Mouse (Mus musculus) ES-Bruce4 (cell line): Measurements from ENCODE around the gene Nrcam. TPM values are rescaled to one million over a fixed set of nuclear protein-coding genes. Genes with fewer than 3 reads are reported as not detected.

Experiments used
- H3K27ac ChIP-seq: 2 replicates; pipeline ENCODE4 v1.5.1; 2012; ENCODE audit warnings: low read length, inconsistent platforms; ENCODE audit not compliant: insufficient read depth
- H3K27me3 ChIP-seq: 2 replicates; pipeline ENCODE4 v1.6.1; 2012; ENCODE audit warnings: mild to moderate bottlenecking, low read length, inconsistent platforms; ENCODE audit not compliant: control insufficient read depth, poor library complexity, insufficient read depth, severe bottlenecking
- H3K36me3 ChIP-seq: 2 replicates; pipeline ENCODE4 v1.6.1; 2012; ENCODE audit warnings: inconsistent platforms, mild to moderate bottlenecking, low read length, moderate library complexity; ENCODE audit not compliant: control insufficient read depth, poor library complexity, insufficient read depth, severe bottlenecking
- H3K4me1 ChIP-seq: one replicate; pipeline ENCODE4 v1.8.1; 2011; ENCODE audit warnings: low read length; ENCODE audit not compliant: control insufficient read depth, insufficient read depth
- H3K4me3 ChIP-seq: 2 replicates; pipeline ENCODE4 v1.5.1; 2011; ENCODE audit warnings: low read depth, mild to moderate bottlenecking, low read length
- H3K9ac ChIP-seq: 2 replicates; pipeline ENCODE4 v1.6.1; 2012; ENCODE audit warnings: low read depth, mild to moderate bottlenecking, inconsistent platforms; ENCODE audit not compliant: poor library complexity, severe bottlenecking
- H3K9me3 ChIP-seq: replicated peaks from 2 replicates; pipeline ENCODE4 v1.6.1; 2012; ENCODE audit warnings: mild to moderate bottlenecking, low read length, inconsistent platforms; ENCODE audit not compliant: control insufficient read depth, poor library complexity, insufficient read depth, severe bottlenecking
- CTCF ChIP-seq: IDR thresholded peaks from one replicate; pipeline ENCODE4 v1.8.1; 2011; ENCODE audit warnings: low read depth, low read length
- EP300 ChIP-seq: IDR thresholded peaks from 2 replicates; pipeline ENCODE4 v1.6.1; 2011; ENCODE audit warnings: low read depth, low read length; ENCODE audit not compliant: insufficient read depth
- POLR2A ChIP-seq: IDR thresholded peaks from one replicate; pipeline ENCODE4 v1.8.1; 2011; ENCODE audit warnings: low read length; ENCODE audit not compliant: insufficient read depth
- polyA plus RNA-seq: library from polyadenylated mRNA; stranded (reverse); fragments of >200 nt; gene quantifications from 2 replicates; pipeline ENCODE4 v1.2.4, GENCODE M21; 2011; ENCODE audit warnings: low read depth; ENCODE audit not compliant: missing spikeins, insufficient read depth, insufficient read length

Nrcam gene
- polyA plus RNA-seq, 1 experiment = 2.7 TPM

DNA sequence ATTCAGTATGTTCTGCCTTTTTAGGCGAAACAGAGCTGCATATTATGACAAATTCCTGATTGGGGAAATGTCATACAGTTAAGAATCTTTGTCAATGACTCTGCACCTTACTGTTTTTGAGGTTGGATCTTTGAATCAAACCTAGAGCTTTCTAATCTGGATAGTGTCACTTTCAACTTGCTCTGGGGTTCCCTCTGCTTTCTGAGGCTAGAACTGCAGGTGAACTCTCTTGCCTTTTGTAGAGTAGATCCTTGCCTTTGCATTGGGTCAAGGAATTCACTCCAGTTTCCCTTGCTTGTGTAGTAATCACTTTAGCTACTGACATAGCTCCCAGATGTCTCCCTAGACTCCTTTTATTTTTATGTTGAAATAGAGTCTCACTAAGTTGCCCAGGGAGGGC is 123.1 kb downstream of the Nrcam start:
- H3K27me3 ChIP-seq = no peaks in the 10 kb centered on the region
- H3K27ac ChIP-seq = no peak overlapping the region
- no peak overlapping the region for H3K4me3 ChIP-seq
- no peaks in the 10 kb centered on the region for H3K4me1 ChIP-seq
- no peaks in the 10 kb centered on the region for H3K36me3 ChIP-seq
- H3K9ac ChIP-seq = no peak overlapping the region
- H3K9me3 ChIP-seq = no peaks in the 10 kb centered on the region
- TF ChIP-seq EP300 (no peak), POLR2A (no peak), CTCF (no peak)

DNA sequence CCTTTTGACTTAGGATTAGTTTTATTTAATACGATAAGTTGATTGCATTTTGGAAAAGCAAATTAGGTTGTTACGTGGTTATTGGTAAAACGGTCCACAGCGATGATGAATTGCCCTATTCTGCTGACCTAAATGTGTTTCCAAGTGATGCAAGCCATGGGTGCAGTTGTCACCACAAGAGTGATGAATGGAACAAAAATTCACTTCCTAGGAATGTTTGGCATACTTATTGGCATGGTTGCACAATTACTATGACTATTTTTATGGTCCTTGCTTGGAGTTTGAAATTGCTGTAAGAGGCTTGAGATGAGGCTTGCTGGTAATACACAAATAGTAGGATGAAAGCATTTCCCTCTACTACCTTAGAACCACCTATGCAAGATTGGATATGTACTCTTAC is 125.1 kb downstream of the Nrcam start:
- no peak overlapping the region for H3K4me3 ChIP-seq
- TF ChIP-seq EP300 (no peak), POLR2A (no peak), CTCF (no peak)
- no peaks in the 10 kb centered on the region for H3K4me1 ChIP-seq

DNA sequence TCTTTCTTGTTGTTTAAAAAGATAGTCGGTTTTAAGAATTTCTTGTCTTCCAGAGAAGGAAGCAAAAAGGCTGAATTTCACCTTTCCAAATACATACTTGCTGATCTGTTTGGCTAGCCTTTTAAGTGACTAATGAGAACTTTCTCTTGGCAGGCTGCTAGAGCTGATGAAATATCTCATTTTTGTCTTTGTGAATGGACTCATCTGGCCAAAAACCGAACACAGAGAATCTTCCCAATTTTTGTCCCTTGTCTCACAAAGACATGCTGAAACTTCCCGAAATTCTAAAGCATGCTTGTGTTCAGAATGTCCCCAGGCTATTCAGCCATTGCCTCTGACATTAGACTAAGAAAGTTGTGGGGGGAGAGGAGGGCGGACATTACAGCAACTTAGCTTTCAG is 129.3 kb downstream of the Nrcam start:
- Histone ChIP-seq H3K9ac (no peak overlapping the region), H3K9me3 (no peaks in the 10 kb centered on the region), H3K4me1 (no peaks in the 10 kb centered on the region), H3K4me3 (no peak overlapping the region), H3K36me3 (no peaks in the 10 kb centered on the region), H3K27ac (no peak overlapping the region), H3K27me3 (no peaks in the 10 kb centered on the region)
- no peak for TF ChIP-seq POLR2A
- no peak for TF ChIP-seq EP300
- TF ChIP-seq CTCF = no peak

More for the DNA sequence above, 125.1 kb downstream of the Nrcam start:
- Histone ChIP-seq H3K27me3 (no peaks in the 10 kb centered on the region), H3K36me3 (no peaks in the 10 kb centered on the region), H3K9me3 (no peaks in the 10 kb centered on the region), H3K9ac (no peak overlapping the region), H3K27ac (no peak overlapping the region)

DNA sequence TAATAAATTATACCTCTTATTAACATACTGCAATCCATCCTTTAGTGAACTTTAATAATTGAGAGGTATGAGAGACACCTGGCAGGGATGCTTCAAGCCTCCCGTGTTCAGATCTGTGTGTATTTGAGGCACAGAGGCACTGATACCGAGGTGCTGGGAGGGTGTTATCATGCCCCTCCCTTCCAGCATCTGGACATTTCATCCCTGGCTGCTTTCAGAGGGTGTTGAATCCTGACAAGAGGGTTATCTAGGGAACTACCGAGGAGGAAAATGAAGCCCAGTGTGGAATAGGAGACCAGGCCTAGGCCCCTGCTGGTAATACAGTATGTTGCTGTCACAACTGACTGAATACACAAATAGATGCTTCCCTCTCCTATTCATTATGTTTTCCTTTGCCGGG is 133.8 kb downstream of the Nrcam start:
- Histone ChIP-seq H3K9ac (no peak overlapping the region), H3K4me1 (no peaks in the 10 kb centered on the region), H3K27ac (no peak overlapping the region), H3K27me3 (no peaks in the 10 kb centered on the region), H3K36me3 (no peaks in the 10 kb centered on the region), H3K9me3 (no peaks in the 10 kb centered on the region), H3K4me3 (no peak overlapping the region)
- TF ChIP-seq CTCF (no peak), EP300 (no peak), POLR2A (no peak)

DNA sequence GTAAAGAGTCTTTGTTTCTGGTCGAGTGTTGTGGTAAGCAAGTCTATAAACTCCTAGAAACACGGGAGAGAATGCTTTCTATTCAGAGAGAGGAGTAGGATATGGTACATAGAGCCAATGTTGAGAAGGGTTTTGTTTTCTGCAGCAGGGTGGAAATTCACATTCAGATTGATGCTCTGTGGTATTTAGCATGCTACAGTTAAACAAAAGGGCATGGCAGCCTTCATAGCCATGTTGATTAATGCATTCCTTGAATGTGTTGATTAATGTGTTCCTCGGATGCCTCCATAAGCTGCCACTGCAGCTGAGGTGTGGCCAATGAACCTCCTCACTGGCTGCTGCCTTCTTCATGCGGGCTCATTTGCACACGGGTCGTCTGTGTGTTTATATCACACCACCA is 134.3 kb downstream of the Nrcam start:
- no peaks in the 10 kb centered on the region for H3K9me3 ChIP-seq
- H3K27me3 ChIP-seq = no peaks in the 10 kb centered on the region
- no peaks in the 10 kb centered on the region for H3K4me1 ChIP-seq
- no peaks in the 10 kb centered on the region for H3K36me3 ChIP-seq
- TF ChIP-seq CTCF = no peak
- H3K4me3 ChIP-seq = no peak overlapping the region
- H3K27ac ChIP-seq = no peak overlapping the region
- H3K9ac ChIP-seq = no peak overlapping the region

DNA sequence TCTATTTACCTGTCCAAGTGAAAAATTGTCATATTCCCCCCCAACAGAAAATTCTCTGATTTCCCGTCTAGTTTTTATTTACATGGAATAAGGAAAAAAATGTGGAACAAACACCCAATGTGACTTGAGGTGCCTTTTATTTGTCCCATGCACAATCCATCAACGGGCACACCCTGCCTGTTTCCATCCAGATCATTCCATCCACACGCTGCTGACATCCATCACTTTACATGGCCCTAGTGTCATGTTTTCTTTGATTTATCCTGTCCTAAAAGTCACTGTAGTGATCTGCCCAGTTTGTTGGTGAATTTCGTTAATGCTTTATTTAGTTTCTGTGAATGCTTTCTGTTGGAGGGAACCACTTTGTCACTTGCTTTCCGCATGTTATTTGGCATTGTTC is 142.4 kb downstream of the Nrcam start:
- H3K27ac ChIP-seq = no peak overlapping the region
- H3K9me3 ChIP-seq = no peaks in the 10 kb centered on the region
- no peaks in the 10 kb centered on the region for H3K36me3 ChIP-seq
- no peak overlapping the region for H3K4me3 ChIP-seq
- no peak overlapping the region for H3K9ac ChIP-seq
- no peaks in the 10 kb centered on the region for H3K4me1 ChIP-seq
- no peaks in the 10 kb centered on the region for H3K27me3 ChIP-seq
- TF ChIP-seq POLR2A (no peak), EP300 (no peak), CTCF (no peak)

DNA sequence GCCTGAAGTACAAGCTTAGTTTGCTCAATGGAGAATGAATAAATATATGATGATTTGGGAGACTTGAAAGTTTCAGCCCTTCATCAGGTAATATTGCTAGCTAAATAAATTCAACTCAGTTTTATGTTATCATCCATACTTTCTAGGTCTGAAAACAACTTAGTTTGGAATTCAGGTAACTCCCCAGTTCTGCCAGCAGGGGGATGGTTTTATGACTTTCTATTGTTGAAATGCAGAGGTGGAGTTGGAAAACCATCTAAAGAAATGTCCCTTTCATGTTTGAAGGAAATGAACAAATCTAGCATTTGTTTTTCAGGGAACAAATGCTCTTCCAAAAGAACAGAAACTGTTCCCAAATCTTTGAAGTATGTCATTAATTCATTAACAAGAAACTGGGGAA is 146.7 kb downstream of the Nrcam start:
- H3K4me1 ChIP-seq = no peaks in the 10 kb centered on the region
- H3K27me3 ChIP-seq = no peaks in the 10 kb centered on the region
- no peak overlapping the region for H3K4me3 ChIP-seq
- no peaks in the 10 kb centered on the region for H3K9me3 ChIP-seq
- H3K36me3 ChIP-seq = no peaks in the 10 kb centered on the region
- no peak overlapping the region for H3K27ac ChIP-seq
- TF ChIP-seq POLR2A (no peak), EP300 (no peak), CTCF (no peak)
- no peak overlapping the region for H3K9ac ChIP-seq
